Mouse (Mus musculus): ENCODE measurements around the gene Tbc1d7.

The Tbc1d7 gene

GRCm38 (mm10) chr13:43196000-43196399 lies 24.7 kb upstream of the Tbc1d7 start:
- in situ Hi-C loops (cut with MboI, MseI), result no loop called here

- in situ Hi-C loops (cut with MboI, MseI), result loop anchor here (5.0 kb wide), 1 partner anchor 128 kb away; no protein-coding TSS in a partner anchor
Observed at GRCm38 (mm10) chr13:43193932-43194331, 22.6 kb upstream of the Tbc1d7 start.

- in situ Hi-C loops (cut with MboI, MseI), result loop anchor here (5.0 kb wide), 1 partner anchor 129 kb away; no protein-coding TSS in a partner anchor
Observed at GRCm38 (mm10) chr13:43193266-43193665, 22.0 kb upstream of the Tbc1d7 start.

GRCm38 (mm10) chr13:43191741-43192192 lies 20.5 kb upstream of the Tbc1d7 start:
- in situ Hi-C loops (cut with MboI, MseI), result loop anchor here (5.0 kb wide), 1 partner anchor 131 kb away; no protein-coding TSS in a partner anchor

- in situ Hi-C loops (cut with MboI, MseI), result loop anchor here (5.0 kb wide), 1 partner anchor 131 kb away; no protein-coding TSS in a partner anchor
Observed at GRCm38 (mm10) chr13:43191290-43191689, 20.0 kb upstream of the Tbc1d7 start.

GRCm38 (mm10) chr13:43187736-43188135 lies 16.4 kb upstream of the Tbc1d7 start:
- in situ Hi-C loops (cut with MboI, MseI), result no loop called here

- in situ Hi-C loops (cut with MboI, MseI), result no loop called here
Observed at GRCm38 (mm10) chr13:43183248-43184055, 12.2 kb upstream of the Tbc1d7 start.

- in situ Hi-C loops (cut with MboI, MseI), result no loop called here
Observed at GRCm38 (mm10) chr13:43182465-43183201, 11.3 kb upstream of the Tbc1d7 start.

- in situ Hi-C loops (cut with MboI, MseI), result no loop called here
Observed at GRCm38 (mm10) chr13:43181104-43181503, 9.8 kb upstream of the Tbc1d7 start.

- in situ Hi-C loops (cut with MboI, MseI), result loop anchor here (5.0 to 10.0 kb wide), 2 partner anchors 380 to 597 kb away; no protein-coding TSS in a partner anchor
Observed at GRCm38 (mm10) chr13:43177317-43177716, 6.0 kb upstream of the Tbc1d7 start.

GRCm38 (mm10) chr13:43176676-43177075 lies 5.4 kb upstream of the Tbc1d7 start:
- in situ Hi-C loops (cut with MboI, MseI), result loop anchor here (5.0 to 10.0 kb wide), 2 partner anchors 381 to 598 kb away; no protein-coding TSS in a partner anchor

- in situ Hi-C loops (cut with MboI, MseI), result loop anchor here (10.0 kb wide), 1 partner anchor 602 kb away; no protein-coding TSS in a partner anchor
Observed at GRCm38 (mm10) chr13:43173262-43173661, 2.0 kb upstream of the Tbc1d7 start.

- in situ Hi-C loops (cut with MboI, MseI), result loop anchor here (10.0 kb wide), 1 partner anchor 603 kb away; no protein-coding TSS in a partner anchor
Observed at GRCm38 (mm10) chr13:43172036-43172713, 874 bp upstream of the Tbc1d7 start.

- in situ Hi-C loops (cut with MboI, MseI), result no loop called here
Observed at GRCm38 (mm10) chr13:43167721-43168120, 3.6 kb downstream of the Tbc1d7 start.

GRCm38 (mm10) chr13:43159429-43159828 lies 11.9 kb downstream of the Tbc1d7 start:
- in situ Hi-C loops (cut with MboI, MseI), result no loop called here

- in situ Hi-C loops (cut with MboI, MseI), result no loop called here
Observed at GRCm38 (mm10) chr13:43158281-43158680, 13.0 kb downstream of the Tbc1d7 start.

GRCm38 (mm10) chr13:43157370-43157769 lies 13.9 kb downstream of the Tbc1d7 start:
- in situ Hi-C loops (cut with MboI, MseI), result no loop called here

GRCm38 (mm10) chr13:43152005-43152520 lies 19.2 kb downstream of the Tbc1d7 start:
- in situ Hi-C loops (cut with MboI, MseI), result no loop called here

GRCm38 (mm10) chr13:43149661-43150060 lies 21.6 kb downstream of the Tbc1d7 start:
- in situ Hi-C loops (cut with MboI, MseI), result no loop called here

GRCm38 (mm10) chr13:43148692-43149091 lies 22.6 kb downstream of the Tbc1d7 start:
- in situ Hi-C loops (cut with MboI, MseI), result no loop called here

Measured in T-helper 1 cell (primary cell).